30 mouse cellular contexts compared by ENCODE assay signal in the genomic region with DNA sequence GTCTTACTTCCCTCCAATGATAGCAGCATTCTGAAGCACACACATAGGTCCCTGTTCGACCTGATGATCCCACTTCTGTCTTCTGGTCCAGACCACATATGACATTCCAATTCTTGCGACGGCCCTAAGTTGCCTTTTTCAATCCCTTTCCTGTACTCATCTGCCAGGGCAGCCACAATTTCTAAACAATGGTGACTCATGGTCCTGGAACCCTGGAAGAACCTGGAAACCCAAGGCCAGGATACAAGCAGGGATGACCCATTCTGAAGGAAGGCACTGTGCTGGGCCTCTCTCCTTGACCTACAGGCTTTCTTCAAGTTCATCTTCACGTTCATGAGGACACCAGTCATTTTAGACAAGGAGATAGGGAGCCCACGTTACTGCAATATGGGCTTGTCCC. TPM values are rescaled to one million over a fixed set of nuclear protein-coding genes. Genes with fewer than 3 reads are reported as not detected.
A peak's percentile ranks its signal among the peaks of the same experiment; 100 is the strongest.
DNase-seq lines count a peak whose midpoint lies in the region.
"Had no signal": no experiment of that assay in that cellular context is flagged by ENCODE, and none has a peak within 500 bp of the region (broad histone marks: within the 10 kb centered on the region; RNA-seq: fewer than 3 reads in every experiment).

No protein-coding gene starts in this region.

- H3K27ac ChIP-seq in heart, embryonic 10.5 days: no peak overlapping the region
- H3K27ac ChIP-seq: embryonic facial prominence, embryonic 13.5 days; embryonic facial prominence, embryonic 15.5 days; forebrain, embryonic 10.5 days; forebrain, embryonic 12.5 days had no signal

- H3K27me3 ChIP-seq in heart, embryonic 10.5 days (ENCODE audit: insufficient read depth, poor library complexity, severe bottlenecking): 0 out of 2 replicates have a peak, but pooled peaks cover 4% of the 10 kb centered on the region
- H3K27me3 ChIP-seq: embryonic facial prominence, embryonic 13.5 days; embryonic facial prominence, embryonic 15.5 days had no signal

- WGBS in heart, embryonic 10.5 days: 82% methylated on average over 5 of the region's 5 CpGs

- no peaks in the 10 kb centered on the region for H3K36me3 ChIP-seq in heart, embryonic 10.5 days
- H3K36me3 ChIP-seq: embryonic facial prominence, embryonic 13.5 days; embryonic facial prominence, embryonic 15.5 days; forebrain, embryonic 10.5 days; forebrain, embryonic 12.5 days; G1E had no signal

- no peak overlapping the region for H3K4me3 ChIP-seq in heart, embryonic 10.5 days
- H3K4me3 ChIP-seq: embryonic facial prominence, embryonic 13.5 days; embryonic facial prominence, embryonic 15.5 days; erythroblast, embryonic 14.5 days; forebrain, embryonic 10.5 days; forebrain, embryonic 12.5 days had no signal

- intact Hi-C loops in heart, postnatal 14 days (cut with DNase I): no loop called here

- peak; percentile 6 to 51 for DNase-seq in adrenal gland, adult (ENCODE audit: inconsistent age in 2 of 2, low spot score in 1 of 2)
- no peak for DNase-seq in adrenal gland, adult 18-20 months (ENCODE audit: low spot score in 2 of 2)
- DNase-seq in adrenal gland, adult 8-10 months: peak; percentile 1
- no peak for DNase-seq in adrenal gland, postnatal 25 days
- DNase-seq in heart, embryonic 10.5 days (ENCODE audit: low spot score): peak; percentile 42
- DNase-seq in heart, postnatal 14 days: no peak
- peak; percentile 42 for DNase-seq in Muller cell, postnatal 12 days (ENCODE audit: inconsistent ontology term)
- DNase-seq in right cerebral cortex, postnatal 36 days (ENCODE audit: low spot score in 2 of 2): no peak
- DNase-seq: adrenal gland, postnatal 10 days; adrenal gland, postnatal 36 days; B cell, adult 2 months; cerebellum, adult 11 months; cerebellum, adult 18-20 months; cerebellum, adult 8-10 months; cerebellum, adult 9-11 months; cerebellum, postnatal 14 days; cerebellum, postnatal 36 days; embryo, embryonic 11 days had no signal

- H3K4me1 ChIP-seq in heart, embryonic 10.5 days: no peaks in the 10 kb centered on the region
- H3K4me1 ChIP-seq: embryonic facial prominence, embryonic 13.5 days; embryonic facial prominence, embryonic 15.5 days; forebrain, embryonic 12.5 days had no signal

- no peaks in the 10 kb centered on the region for H3K9me3 ChIP-seq in heart, embryonic 10.5 days
- H3K9me3 ChIP-seq: embryonic facial prominence, embryonic 13.5 days; embryonic facial prominence, embryonic 15.5 days; forebrain, embryonic 10.5 days; forebrain, embryonic 12.5 days had no signal

RNA-seq across cellular contexts. Expression of a gene that starts 31.8 kb away (rescaled TPM):
- total RNA-seq in adrenal gland, adult 18-20 months (2021): not detected
- total RNA-seq in adrenal gland, adult 8-10 months (2022): not detected
- total RNA-seq in adrenal gland, postnatal 25 days (2021): not detected in 2 replicates
- polyA plus RNA-seq in heart, embryonic 10.5 days (2016; fragmentation: Nextera tagmentation; extraction: Ambion mirVana): 0.83 and 2.0 TPM in 2 replicates
- total RNA-seq in heart, postnatal 14 days (2021): not detected
- total RNA-seq: adrenal gland, postnatal 10 days; adrenal gland, postnatal 36 days; CH12.LX; common myeloid progenitor, adult 5-6 weeks had no signal
- polyA plus RNA-seq: brain, embryonic 14.5 days; CD4-positive, CD25-positive, alpha-beta regulatory T cell, adult 4 months; erythroblast, embryonic 14.5 days; forebrain, embryonic 14.5 days; forebrain, embryonic 16.5 days; G1E had no signal

Comparison
In these comparisons a context has a peak if more than half of its experiments do, and no peak if none do; other contexts are left out.
1. DNase-seq: peak in adrenal gland, adult (2 of 2), adrenal gland, adult 8-10 months (single experiment), heart, embryonic 10.5 days (single experiment) and Muller cell, postnatal 12 days (single experiment); none in adrenal gland, adult 18-20 months (0 of 2), adrenal gland, postnatal 25 days (single experiment), heart, postnatal 14 days (0 of 2) and right cerebral cortex, postnatal 36 days (0 of 2).